Mouse (Mus musculus) heart, postnatal 4 days (tissue): ENCODE measurements around the gene Akap8. TPM values are rescaled to one million over a fixed set of nuclear protein-coding genes. Genes with fewer than 3 reads are reported as not detected.

Source experiments
- DNase-seq: peaks from one replicate; pipeline ENCODE4 v3.0.0; 2021
- total RNA-seq, 2 experiments: library from RNA; stranded (reverse); gene quantifications; 2 replicates each; pipeline ENCODE4 v1.2.3; 2021

Gene Akap8
- total RNA-seq: 10 to 100 TPM; 68.8 to 78.1 TPM

DNA sequence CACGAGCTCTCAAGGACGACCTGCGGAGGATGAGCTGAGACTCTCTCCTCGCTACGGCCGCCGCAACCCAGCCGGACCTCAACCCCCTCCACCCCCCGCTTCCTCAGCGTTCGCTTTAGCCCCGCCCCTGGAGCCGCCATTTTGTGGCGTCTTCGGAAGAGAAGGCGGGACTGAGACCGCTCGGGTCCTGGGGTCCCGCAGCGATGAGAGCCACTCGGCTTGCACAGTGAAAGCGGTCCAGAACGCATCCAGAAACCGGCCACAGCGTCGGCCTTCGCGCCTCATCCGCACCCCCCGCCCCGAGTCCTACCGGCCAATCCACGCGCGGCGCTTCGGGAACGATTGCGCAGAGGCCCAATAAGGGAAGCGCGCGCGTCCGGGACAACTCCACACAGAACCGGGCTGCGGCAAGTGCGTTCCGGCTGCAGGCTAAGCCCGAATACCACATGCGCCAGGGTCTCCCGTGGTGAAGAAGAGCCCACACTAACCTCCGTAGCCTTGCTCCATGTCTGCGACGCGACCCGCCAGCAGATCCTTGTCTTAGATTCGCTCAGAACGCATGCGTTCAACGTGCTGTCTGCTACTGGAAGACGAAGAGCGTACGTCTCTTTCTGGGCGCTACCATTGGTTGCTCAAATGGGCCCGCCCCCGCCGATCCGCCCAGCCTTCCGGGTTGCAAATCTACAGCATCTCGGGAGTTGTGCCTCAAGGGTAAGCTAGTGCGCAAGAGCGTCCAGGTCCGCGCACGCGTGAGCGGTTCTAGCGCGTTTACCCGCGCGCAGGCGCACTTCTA is at the start of gene Akap8:
Gene Akap8 (minus strand): TSS at position 642 of the 793 bp plus-strand sequence.
- peak; percentile 97 for DNase-seq

- no peak for DNase-seq
Measured at GRCm38 (mm10) chr17:32368991-32369578, 48.0 kb upstream of the Akap8 start.

DNA sequence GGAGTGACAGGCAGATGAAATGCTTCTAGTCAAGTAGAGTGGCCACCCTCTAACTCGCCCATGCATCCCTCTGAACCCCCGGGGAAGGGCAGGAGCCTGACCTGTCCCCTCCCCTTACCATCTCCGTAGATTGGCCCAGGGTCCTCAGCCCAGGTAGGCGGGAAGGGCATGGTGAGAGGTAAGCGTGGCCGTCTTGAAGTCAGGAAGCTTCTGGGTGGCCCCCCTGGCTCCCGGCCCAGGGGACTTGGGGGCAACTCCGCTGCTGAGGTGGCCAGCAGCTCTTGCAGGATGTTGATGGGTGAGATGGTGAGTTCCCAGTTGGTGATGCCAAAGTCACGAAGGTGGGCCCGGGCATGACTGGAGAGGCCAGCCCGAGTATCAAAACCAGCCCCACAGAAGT is 46.7 kb upstream of the Akap8 start:
- DNase-seq: no peak

DNA sequence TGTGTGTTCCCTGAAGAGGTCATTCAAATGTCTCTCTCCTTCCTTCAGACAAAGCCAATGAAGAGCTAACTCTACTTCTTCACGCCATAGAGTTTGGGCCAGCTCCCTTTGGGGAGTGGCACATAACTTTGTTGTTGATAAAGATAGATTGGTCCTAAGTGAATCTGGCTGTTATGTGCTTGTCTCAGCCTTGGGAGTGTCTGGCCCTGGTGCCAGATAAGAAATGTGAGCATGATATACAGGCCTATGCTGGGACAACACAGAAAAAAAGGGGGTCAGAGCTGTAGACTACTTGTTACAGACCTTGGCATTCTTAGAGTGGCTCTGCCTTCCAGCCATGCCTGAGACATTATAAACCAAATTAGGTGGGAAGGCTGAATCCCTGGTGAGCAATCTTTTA is 44.3 kb upstream of the Akap8 start:
- no peak for DNase-seq

DNA sequence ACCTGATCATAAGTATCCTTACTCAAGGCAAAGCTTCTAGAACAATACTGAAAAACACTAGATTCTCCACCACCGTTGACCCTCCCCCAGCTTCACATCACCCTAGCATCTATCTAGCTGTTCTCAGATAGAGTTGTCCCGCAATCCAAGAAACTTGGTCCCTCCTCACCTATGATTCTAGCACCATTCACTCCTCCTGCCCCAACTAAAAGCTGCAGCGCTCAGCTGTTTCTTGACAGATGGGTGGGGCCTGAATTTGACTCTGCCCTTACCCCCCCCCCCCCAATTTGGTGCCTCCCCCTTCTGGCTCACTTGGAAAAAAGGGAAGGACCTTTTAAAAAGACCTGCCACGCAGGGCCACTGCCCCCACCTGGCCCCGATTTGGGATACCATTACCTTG is 43.8 kb upstream of the Akap8 start:
- no peak for DNase-seq

DNA sequence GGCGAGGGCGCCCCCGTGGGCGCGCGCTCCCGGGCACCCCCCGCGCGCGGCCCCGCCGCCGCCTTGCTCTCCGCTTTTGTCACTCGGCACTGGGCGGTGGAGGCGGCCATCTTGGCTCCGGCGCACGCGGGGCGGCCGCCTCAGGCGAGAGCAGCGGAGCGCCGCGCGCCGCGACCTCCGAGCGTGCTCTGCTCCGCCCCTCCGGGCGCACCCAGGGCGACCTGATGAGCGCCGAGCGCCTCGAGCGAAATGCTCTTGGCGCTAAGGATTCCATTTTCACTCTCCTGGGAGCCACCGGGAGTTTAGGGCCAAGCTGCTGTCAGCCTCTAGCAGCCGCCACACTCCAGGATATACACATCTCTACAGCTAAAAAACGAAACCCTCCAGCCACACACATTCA is 43.3 kb upstream of the Akap8 start:
- peak; percentile 93 for DNase-seq

DNA sequence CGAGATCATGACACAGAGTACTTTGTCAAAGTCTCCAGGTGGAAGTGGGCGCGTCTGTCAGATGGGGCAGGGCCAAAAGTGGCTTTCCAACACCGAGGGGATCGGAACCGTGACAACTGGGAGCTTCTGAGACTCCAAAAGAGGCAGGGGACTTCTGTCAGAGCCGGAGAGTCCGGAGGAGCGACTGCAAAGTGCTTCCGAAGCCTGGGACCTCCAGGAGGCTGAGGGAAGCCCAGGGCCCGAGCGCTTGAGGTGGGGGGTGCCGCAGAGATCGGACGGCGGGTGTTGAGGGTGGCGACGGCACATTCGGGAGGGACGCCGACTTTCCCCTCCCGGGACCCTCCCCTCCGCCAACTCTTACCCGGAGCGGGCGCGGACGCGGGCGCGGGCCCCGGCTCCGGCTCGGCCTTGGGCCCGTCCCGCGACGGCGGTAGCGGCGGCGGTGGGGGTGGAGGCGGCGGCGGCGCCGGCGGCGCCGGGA is 42.8 kb upstream of the Akap8 start:
- no peak for DNase-seq

- no peak for DNase-seq
Measured at GRCm38 (mm10) chr17:32362686-32363085, 41.6 kb upstream of the Akap8 start.

DNA sequence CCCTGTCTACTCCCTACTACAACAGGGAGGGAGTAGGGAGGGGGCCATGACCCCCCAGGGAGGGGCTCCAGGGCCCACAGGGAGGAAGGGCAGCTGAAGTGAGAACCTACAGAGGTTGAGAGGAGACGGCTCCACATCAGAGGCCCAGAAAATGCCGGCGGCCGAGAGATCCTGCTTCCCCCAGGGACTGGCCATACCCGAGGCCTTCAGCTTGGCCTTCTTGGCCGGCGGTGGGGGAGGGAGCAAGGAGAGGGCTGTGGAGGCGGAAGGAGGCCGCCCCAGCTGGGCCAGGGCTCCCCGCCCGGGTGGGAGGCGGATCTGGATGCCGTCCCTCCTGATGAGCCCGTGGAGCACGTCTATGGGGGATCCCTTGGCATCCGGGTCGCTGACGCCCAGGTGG is 38.9 kb upstream of the Akap8 start:
- DNase-seq: no peak

DNA sequence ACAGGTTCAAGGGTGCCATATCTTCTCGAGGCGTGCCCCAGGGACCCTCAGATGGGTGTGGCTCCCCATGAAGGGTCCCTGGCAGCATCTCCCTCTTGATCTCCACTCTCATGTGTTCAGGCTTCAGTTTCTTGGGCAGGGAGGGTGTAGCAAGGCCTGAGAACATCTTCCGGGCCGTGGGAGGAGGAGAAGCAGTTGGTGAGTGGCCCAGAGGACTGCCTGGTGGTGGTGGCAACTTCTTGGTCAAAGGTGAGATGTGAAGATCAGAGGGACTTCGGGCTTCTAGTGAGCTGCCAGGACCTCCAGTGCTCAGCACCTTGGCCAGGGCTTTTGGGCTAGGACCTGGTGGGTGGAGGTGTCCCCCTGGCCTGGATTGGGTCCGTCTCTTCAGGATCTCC is 37.9 kb upstream of the Akap8 start:
- no peak for DNase-seq

DNA sequence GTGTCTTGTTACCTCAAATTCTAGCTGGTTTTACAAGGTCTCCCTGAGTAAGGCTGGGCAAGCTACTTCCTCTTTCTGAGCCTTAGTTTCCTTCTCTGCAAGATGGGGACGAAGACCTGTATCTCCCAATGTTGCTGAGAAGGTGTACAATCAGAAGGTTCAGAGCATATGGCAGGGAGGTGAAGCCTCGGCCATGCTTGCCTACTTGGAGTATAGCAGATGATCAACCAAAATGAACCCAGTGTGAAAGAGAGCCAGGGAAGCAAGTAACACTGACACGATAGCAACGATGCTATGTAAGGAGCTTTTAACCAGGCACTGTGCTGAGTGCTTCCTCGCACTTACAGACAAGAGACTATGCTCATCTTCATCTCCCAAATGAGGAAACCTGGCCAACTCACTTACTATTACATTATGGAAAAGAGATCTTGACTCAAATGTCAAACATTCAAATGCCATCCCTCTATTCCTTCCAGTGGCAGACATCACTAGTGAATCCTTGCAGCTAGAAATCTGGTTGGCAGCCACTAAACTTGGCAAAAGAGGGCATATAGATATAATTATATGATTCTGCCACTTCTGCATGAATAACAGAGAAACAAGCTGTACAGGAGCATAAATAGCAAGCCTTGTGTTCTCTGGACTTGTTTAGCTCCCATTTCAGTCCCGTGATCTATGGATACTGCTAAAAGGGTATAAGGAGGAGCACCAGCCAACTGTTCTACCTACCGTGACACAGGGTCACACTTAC is 37.3 kb upstream of the Akap8 start:
- DNase-seq: no peak

GRCm38 (mm10) chr17:32356766-32357760 is 36.0 kb upstream of the Akap8 start:
- DNase-seq: no peak

DNA sequence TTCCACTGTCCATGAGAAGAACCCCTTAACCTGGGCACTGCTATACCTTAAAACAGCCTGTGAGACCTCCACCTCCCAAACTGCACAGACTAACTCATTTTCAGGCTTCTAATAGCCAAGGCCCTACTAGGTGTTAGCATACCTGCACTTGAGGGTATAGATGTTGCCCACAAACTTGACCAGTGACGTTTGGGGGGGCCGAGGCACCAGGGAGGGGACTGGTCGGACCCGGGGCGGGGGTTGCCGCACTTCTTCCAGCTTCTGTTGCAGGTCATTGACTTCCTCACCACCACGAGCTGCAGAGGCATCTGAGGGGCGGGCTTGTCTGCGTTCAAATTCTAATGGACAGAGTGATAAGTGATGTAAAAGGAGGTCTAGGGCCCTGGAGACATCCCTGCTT is 35.2 kb upstream of the Akap8 start:
- DNase-seq: no peak

DNA sequence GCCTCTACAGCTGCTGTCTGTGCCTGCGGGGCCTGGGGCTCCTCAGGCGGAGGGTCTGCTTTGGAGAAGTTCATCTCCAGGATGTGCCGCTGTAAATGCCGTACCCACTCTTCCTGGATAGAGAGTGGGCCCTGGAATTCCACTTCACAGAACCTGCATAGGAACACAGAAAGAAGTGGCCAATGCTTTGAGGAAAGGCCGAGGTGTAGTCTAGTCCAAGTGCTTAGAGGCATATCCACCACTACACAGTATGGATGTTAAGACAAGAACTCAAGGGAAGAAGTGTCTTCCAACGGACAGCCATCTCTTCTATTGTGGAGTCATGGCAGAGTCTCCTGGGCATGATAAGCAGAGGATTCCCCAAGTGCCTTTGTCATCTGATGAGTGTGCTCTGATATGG is 34.0 kb upstream of the Akap8 start:
- DNase-seq: no peak

DNA sequence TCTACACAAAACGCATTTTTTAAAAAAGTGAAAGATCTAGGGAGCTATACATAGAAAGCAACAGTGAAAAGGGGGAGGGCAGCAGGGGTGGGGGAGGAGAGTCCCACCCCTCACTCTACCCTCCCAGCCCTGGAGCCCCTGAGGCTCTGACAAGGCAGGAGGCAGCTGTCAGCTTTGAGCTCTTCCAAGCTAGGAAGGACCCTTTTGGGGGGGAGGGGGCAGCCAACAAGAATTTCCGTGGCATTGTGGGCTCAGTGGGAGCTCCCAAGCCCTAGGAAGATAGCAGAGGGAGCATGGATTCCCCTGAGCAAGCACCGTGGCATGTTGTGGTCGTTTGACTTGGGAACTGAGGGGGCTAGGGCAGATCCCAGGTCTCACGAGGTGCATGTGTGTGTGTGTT is 33.2 kb upstream of the Akap8 start:
- no peak for DNase-seq

DNA sequence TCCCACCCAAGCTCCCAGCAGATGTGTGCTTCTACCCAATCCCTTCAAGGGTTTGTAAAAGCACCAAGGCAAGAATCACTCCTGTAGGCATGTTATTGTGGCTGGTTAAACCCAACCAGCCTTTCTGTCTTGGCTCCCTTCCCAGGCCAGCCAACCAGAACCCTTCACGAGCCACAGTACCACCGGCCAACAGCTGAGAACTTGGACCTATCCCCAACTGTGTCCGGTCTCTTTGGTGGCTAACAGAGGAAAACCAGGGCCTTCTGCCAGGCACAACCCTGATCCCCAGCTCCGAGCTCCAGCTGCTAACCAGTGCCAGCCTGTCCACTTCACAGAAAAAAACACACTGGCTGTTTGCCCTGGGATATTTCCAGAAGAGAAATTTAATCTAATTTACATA is 32.7 kb upstream of the Akap8 start:
- peak; percentile 74 for DNase-seq

DNA sequence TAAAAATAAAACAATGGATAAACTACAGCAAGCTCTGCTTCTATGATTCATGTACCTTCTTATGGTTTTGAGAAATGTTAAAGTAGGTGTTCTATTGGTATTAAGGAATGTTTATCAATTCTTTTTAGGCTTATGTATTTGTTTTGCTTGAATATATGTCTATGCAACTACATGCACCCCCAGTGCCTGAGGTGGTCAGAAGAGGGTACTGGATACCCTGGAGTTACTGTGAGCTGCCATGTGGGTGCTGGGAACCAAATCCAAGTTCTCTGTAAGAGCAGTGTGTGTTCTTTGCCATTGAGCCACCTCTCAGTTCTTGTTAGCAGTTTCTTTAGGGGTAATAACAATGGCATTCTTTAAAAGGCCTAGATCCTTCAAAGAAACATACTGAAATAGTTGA is 30.7 kb upstream of the Akap8 start:
- no peak for DNase-seq

GRCm38 (mm10) chr17:32351269-32351668 is 30.2 kb upstream of the Akap8 start:
- DNase-seq: no peak

- peak; percentile 97 for DNase-seq
Measured at GRCm38 (mm10) chr17:32350382-32350983, 29.4 kb upstream of the Akap8 start, which contains the start of gene Akap8l. Gene Akap8l (minus strand): TSS chr17:32350607.

DNA sequence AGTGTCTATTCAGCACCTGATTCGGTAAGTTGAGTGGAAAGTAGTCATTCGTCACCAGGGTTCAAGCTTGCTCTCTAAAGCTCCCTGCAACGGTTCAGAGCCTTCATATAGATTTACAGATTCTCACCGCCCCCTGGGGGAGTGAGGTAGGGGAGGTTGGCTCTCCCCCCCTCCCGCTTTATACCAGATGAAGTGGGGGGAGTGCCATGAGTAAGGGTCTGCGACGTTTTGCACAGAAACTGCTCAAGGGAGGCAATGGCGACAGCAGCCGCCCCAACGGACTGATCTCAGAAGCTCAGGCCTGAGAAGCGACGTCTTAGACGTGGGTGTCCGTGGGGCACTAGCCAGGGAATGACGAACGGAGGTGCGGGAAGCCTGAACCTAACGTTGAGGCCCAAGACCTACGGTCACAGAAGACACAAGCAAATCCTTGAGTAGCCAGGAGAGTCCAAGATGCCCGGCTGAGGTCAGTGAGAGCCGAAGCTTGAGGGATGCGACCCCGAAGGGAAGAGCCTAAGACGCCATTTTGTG is 28.9 kb upstream of the Akap8 start:
- no peak for DNase-seq

- DNase-seq: peak; percentile 34
Measured at GRCm38 (mm10) chr17:32349037-32349732, 28.1 kb upstream of the Akap8 start.
